Mouse (Mus musculus) CH12.LX (cell line): Measurements from ENCODE around the gene Rapgef2. TPM values are rescaled to one million over a fixed set of nuclear protein-coding genes. Genes with fewer than 3 reads are reported as not detected.

Experiments
- DNase-seq: peaks from one replicate; pipeline ENCODE4 v3.0.0-alpha.2; 2013; ENCODE audit errors: extremely low read depth
- H3K27ac ChIP-seq: 2 replicates; pipeline ENCODE4 v1.5.1; 2012; ENCODE audit warnings: low read depth, mild to moderate bottlenecking, control low read depth, moderate library complexity; ENCODE audit not compliant: insufficient read depth
- H3K27me3 ChIP-seq: replicated peaks from 2 replicates; pipeline ENCODE3; 2012; ENCODE audit warnings: inconsistent platforms
- H3K36me3 ChIP-seq, 2 experiments: replicated peaks in 1 of 2; 2 replicates each; pipeline versions ENCODE3 to v1.6.1; 2012; ENCODE audit warnings: inconsistent platforms in 1 of 2, low read length in 1 of 2, mild to moderate bottlenecking in 1 of 2, mixed read lengths in 1 of 2, moderate library complexity in 1 of 2; ENCODE audit not compliant: control insufficient read depth in 1 of 2, insufficient read depth in 1 of 2
- H3K4me1 ChIP-seq, 2 experiments: 2 replicates each; pipeline ENCODE4 v1.6.1; 2012; ENCODE audit warnings: inconsistent platforms in 1 of 2, moderate library complexity in 1 of 2; ENCODE audit not compliant: insufficient read depth in 2 of 2, control insufficient read depth in 1 of 2
- H3K4me2 ChIP-seq: 2 replicates; pipeline ENCODE4 v1.6.1; 2012; ENCODE audit warnings: low read depth, mild to moderate bottlenecking, control low read depth; ENCODE audit not compliant: poor library complexity, insufficient read depth, severe bottlenecking
- H3K4me3 ChIP-seq, 3 experiments: fragments of 150-350 bp in 1 of 3; sonication (generic) in 1 of 3; replicated peaks in 1 of 3; 2 replicates each; pipeline versions ENCODE3 to v1.5.1; 2011 to 2012; ENCODE audit warnings: low read depth in 2 of 3, low read length in 2 of 3, mild to moderate bottlenecking in 2 of 3, moderate library complexity in 2 of 3, control low read depth in 1 of 3, improper control_type of control experiment in 1 of 3, inconsistent platforms in 1 of 3, mixed read lengths in 1 of 3; ENCODE audit not compliant: poor library complexity in 1 of 3
- H3K79me2 ChIP-seq: replicated peaks from 2 replicates; pipeline ENCODE4 v1.6.1; 2012; ENCODE audit warnings: mild to moderate bottlenecking, moderate library complexity; ENCODE audit not compliant: control insufficient read depth, poor library complexity, insufficient read depth, severe bottlenecking; ENCODE audit errors: extremely low read depth
- H3K9ac ChIP-seq: 2 replicates; pipeline ENCODE4 v1.6.1; 2012; ENCODE audit warnings: low read depth, mild to moderate bottlenecking, control low read depth, moderate library complexity; ENCODE audit not compliant: insufficient read depth
- H3K9me3 ChIP-seq: replicated peaks from 2 replicates; pipeline ENCODE3; 2012; ENCODE audit warnings: low read length, inconsistent platforms, mixed read lengths
- BHLHE40 ChIP-seq: IDR thresholded peaks from 2 replicates; pipeline ENCODE4 v1.6.1; 2011; ENCODE audit warnings: mild to moderate bottlenecking, low read depth, low read length, improper control_type of control experiment
- CHD1 ChIP-seq: IDR thresholded peaks from 2 replicates; pipeline ENCODE4 v1.6.1; 2012; ENCODE audit warnings: low read depth, low read length, improper control_type of control experiment, inconsistent platforms
- CHD2 ChIP-seq: IDR thresholded peaks from 2 replicates; pipeline ENCODE4 v1.6.1; 2011; ENCODE audit warnings: low read length, improper control_type of control experiment
- CTCF ChIP-seq, 2 experiments: IDR thresholded peaks in 1 of 2; conservative IDR thresholded peaks in 1 of 2; 2 replicates each; pipeline ENCODE4 v1.5.1; 2011 to 2012; ENCODE audit warnings: low read depth in 2 of 2, low read length in 2 of 2, improper control_type of control experiment in 1 of 2, inconsistent platforms in 1 of 2, mild to moderate bottlenecking in 1 of 2, moderate library complexity in 1 of 2
- ELF1 ChIP-seq: IDR thresholded peaks from 2 replicates; pipeline ENCODE4 v1.6.1; 2014; ENCODE audit warnings: low read depth, mild to moderate bottlenecking, inconsistent platforms, low read length, improper control_type of control experiment
- EP300 ChIP-seq: IDR thresholded peaks from 2 replicates; pipeline ENCODE4 v1.6.1; 2011; ENCODE audit warnings: low read length, improper control_type of control experiment
- ETS1 ChIP-seq: conservative IDR thresholded peaks from 2 replicates; pipeline ENCODE4 v1.6.1; 2012; ENCODE audit warnings: low read depth, mild to moderate bottlenecking, inconsistent platforms, low read length, improper control_type of control experiment, moderate library complexity
- GABPA ChIP-seq: IDR thresholded peaks from 2 replicates; pipeline ENCODE4 v1.6.1; 2012; ENCODE audit warnings: low read depth, low read length, improper control_type of control experiment, inconsistent platforms; ENCODE audit not compliant: insufficient replicate concordance
- HCFC1 ChIP-seq: IDR thresholded peaks from 2 replicates; pipeline ENCODE4 v1.6.1; 2012; ENCODE audit warnings: low read depth, mild to moderate bottlenecking, inconsistent platforms, low read length, improper control_type of control experiment
- IRF4 ChIP-seq: IDR thresholded peaks from 2 replicates; pipeline ENCODE4 v1.6.1; 2014; ENCODE audit warnings: low read depth, mild to moderate bottlenecking, inconsistent platforms, low read length, improper control_type of control experiment
- MAZ ChIP-seq: IDR thresholded peaks from 2 replicates; pipeline ENCODE4 v1.6.1; 2012; ENCODE audit warnings: low read depth, mild to moderate bottlenecking, inconsistent platforms, low read length, improper control_type of control experiment, moderate library complexity
- MEF2A ChIP-seq: IDR thresholded peaks from 2 replicates; pipeline ENCODE4 v1.6.1; 2014; ENCODE audit warnings: low read depth, mild to moderate bottlenecking, inconsistent platforms, low read length, improper control_type of control experiment, borderline replicate concordance
- MXI1 ChIP-seq: IDR thresholded peaks from 2 replicates; pipeline ENCODE4 v1.6.1; 2011; ENCODE audit warnings: mild to moderate bottlenecking, low read depth, low read length, improper control_type of control experiment
- MYC ChIP-seq: IDR thresholded peaks from 2 replicates; pipeline ENCODE4 v1.6.1; 2011; ENCODE audit warnings: low read depth, mild to moderate bottlenecking, improper control_type of control experiment, low read length
- NELFE ChIP-seq: IDR thresholded peaks from 2 replicates; pipeline ENCODE4 v1.6.1; 2011; ENCODE audit warnings: low read depth, low read length, improper control_type of control experiment
- NRF1 ChIP-seq: IDR thresholded peaks from 2 replicates; pipeline ENCODE4 v1.6.1; 2014; ENCODE audit warnings: low read depth, mild to moderate bottlenecking, inconsistent platforms, low read length, improper control_type of control experiment, moderate library complexity
- PAX5 ChIP-seq: IDR thresholded peaks from 2 replicates; pipeline ENCODE4 v1.6.1; 2012; ENCODE audit warnings: low read length, inconsistent platforms, mixed read lengths
- POLR2A ChIP-seq: IDR thresholded peaks from 2 replicates; pipeline ENCODE4 v1.6.1; 2011; ENCODE audit warnings: low read depth, mild to moderate bottlenecking, improper control_type of control experiment, low read length
- RAD21 ChIP-seq: IDR thresholded peaks from 2 replicates; pipeline ENCODE4 v1.6.1; 2011; ENCODE audit warnings: low read depth, mild to moderate bottlenecking, low read length, improper control_type of control experiment, moderate library complexity
- SIN3A ChIP-seq: IDR thresholded peaks from 2 replicates; pipeline ENCODE4 v1.6.1; 2012; ENCODE audit warnings: low read length, improper control_type of control experiment, inconsistent platforms
- TCF12 ChIP-seq: IDR thresholded peaks from 2 replicates; pipeline ENCODE4 v1.6.1; 2014; ENCODE audit warnings: low read depth, mild to moderate bottlenecking, inconsistent platforms, low read length, improper control_type of control experiment
- USF1 ChIP-seq: IDR thresholded peaks from 2 replicates; pipeline ENCODE4 v1.6.1; 2014; ENCODE audit warnings: low read depth, mild to moderate bottlenecking, inconsistent platforms, low read length, improper control_type of control experiment
- ZMIZ1 ChIP-seq: IDR thresholded peaks from 2 replicates; pipeline ENCODE4 v1.6.1; 2012; ENCODE audit warnings: low read depth, mild to moderate bottlenecking, inconsistent platforms, low read length, improper control_type of control experiment
- ZNF384 ChIP-seq: IDR thresholded peaks from 2 replicates; pipeline ENCODE4 v1.6.1; 2012; ENCODE audit warnings: low read depth, low read length, improper control_type of control experiment, inconsistent platforms
- dilution Hi-C: fragments of 300-500 bp; cut with MboI; formaldehyde crosslinking; loops from 2 replicates; pipeline ENCODE4 v1.14.3; 2020; ENCODE audit warnings: low sequenced_read_pairs; ENCODE audit not compliant: extremely low pct_unique_long_range_greater_than_20kb, extremely low pct_ligation_motif_present
- in situ Hi-C: fragments of 300-500 bp; cut with MboI; formaldehyde crosslinking; loops from 3 replicates; pipeline ENCODE4 v1.14.3; 2019; ENCODE audit warnings: low sequenced_read_pairs, low pct_ligation_motif_present, low pct_unique_long_range_greater_than_20kb, mixed read lengths
- polyA plus RNA-seq: library from polyadenylated mRNA; unstranded; fragments of >175 nt; gene quantifications from 2 replicates; pipeline ENCODE4 v1.2.1, GENCODE M21; 2012; ENCODE audit warnings: low read depth; ENCODE audit not compliant: insufficient read length
- total RNA-seq, 2 experiments: library from RNA; depleted of rRNA; stranded (reverse); fragments of 300-350 nt in 1 of 2; fragments of >200 nt in 1 of 2; gene quantifications; 2 replicates each; pipeline ENCODE4 v1.2.3; 2012 to 2014

The Rapgef2 gene
- total and polyA plus RNA-seq, 3 experiments: 0.72 to 3.1 (median 2.6) TPM

DNA sequence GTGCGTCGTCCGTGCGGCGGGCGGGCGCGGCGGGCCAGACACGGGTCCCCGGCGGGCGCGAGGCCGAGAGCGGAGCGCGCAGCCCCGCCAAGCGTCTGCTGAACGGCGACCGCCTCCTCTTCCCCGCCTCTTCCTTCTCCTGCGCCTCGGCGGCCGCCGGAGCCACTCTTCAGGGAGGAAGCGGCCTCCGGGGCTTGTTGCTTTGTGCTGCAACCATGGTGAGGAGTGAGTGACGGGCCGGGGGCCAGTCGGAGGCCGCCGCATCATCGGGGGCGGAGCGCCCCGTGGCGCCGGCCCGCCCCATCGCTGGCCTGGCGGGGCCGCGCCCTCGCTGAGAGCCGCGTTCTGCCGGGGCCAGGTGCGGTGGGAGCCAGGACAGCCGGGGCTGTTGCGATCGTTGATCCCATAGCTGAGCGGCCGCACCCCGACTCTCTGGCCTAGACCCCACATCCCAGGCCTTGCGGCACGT is 825 bp upstream of the Rapgef2 start:
- Histone ChIP-seq H3K4me2 (no peak overlapping the region), H3K27me3 (peaks cover 17% of the 10 kb centered on the region), H3K79me2 (no peaks in the 10 kb centered on the region), H3K36me3 (no peaks in the 10 kb centered on the region), H3K9ac (no peak overlapping the region), H3K4me1 (peaks cover 0 to 18% of the 10 kb centered on the region in 2 experiments; a peak in 2 of 4 replicates), H3K9me3 (no peaks in the 10 kb centered on the region), H3K4me3 (peak overlapping the region in 2 of 3 experiments; percentile 48 to 81), H3K27ac (no peak overlapping the region)
- in situ Hi-C loops: no loop called here
- TF ChIP-seq MXI1: peak; percentile 59; the same call in 1 of the 2 replicates
- TF ChIP-seq HCFC1: 0 out of 2 replicates have a peak, but pooled peaks have one; percentile 16
- TF ChIP-seq SIN3A: 0 out of 2 replicates have a peak, but pooled peaks have one; percentile 22
- TF ChIP-seq PAX5: no peak
- TF ChIP-seq TCF12: 0 out of 2 replicates have a peak, but pooled peaks have one; percentile 32
- 0 out of 2 replicates have a peak, but pooled peaks have one; percentile 15 for TF ChIP-seq MEF2A
- no peak for TF ChIP-seq CHD1
- TF ChIP-seq CHD2: no peak
- no peak for TF ChIP-seq IRF4
- TF ChIP-seq CTCF (conservative IDR thresholded peaks at IDR 0.05 in 1 of 2, IDR thresholded peaks at IDR 0.05 in 1 of 2; ENCODE audit: low read depth in 2 of 2, low read length in 2 of 2): no peak
- TF ChIP-seq ZNF384: no peak
- TF ChIP-seq MAZ: no peak
- no peak for TF ChIP-seq USF1
- dilution Hi-C loops: no loop called here
- DNase-seq: peak; percentile 84

DNA sequence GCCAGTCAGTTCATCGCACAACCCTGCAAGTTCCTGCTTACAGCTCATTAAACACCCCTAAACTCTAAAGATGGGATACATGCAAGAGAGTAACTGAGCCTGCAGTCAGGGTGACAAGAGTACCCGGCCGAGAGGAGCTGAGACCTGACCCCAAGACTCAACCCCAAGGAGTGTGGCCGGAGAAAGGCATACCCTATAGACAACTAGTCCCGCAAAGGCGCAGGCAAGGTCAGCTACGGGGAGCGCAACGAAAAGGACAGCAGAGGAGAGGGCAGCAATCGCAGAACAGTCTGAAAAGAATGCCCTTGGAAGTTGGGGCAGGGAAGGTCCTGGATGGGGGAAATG is 314 bp downstream of the Rapgef2 start:
- Histone ChIP-seq H3K36me3 (no peaks in the 10 kb centered on the region), H3K27me3 (peaks cover 17% of the 10 kb centered on the region), H3K79me2 (no peaks in the 10 kb centered on the region), H3K9ac (no peak overlapping the region), H3K27ac (no peak overlapping the region), H3K4me3 (peak overlapping the region; percentile 47 to 81 (median 48)), H3K9me3 (no peaks in the 10 kb centered on the region), H3K4me1 (peaks cover 0 to 18% of the 10 kb centered on the region in 2 experiments; a peak in 2 of 4 replicates), H3K4me2 (peak overlapping the region; percentile 15)
- in situ Hi-C loops (no loop called here), dilution Hi-C loops (no loop called here)
- no peak for DNase-seq
- TF ChIP-seq ZMIZ1: no peak
- TF ChIP-seq POLR2A: no peak
- no peak for TF ChIP-seq RAD21
- TF ChIP-seq GABPA: no peak
- TF ChIP-seq ELF1: no peak
- no peak for TF ChIP-seq PAX5
- TF ChIP-seq EP300: no peak
- TF ChIP-seq IRF4: no peak
- no peak for TF ChIP-seq NELFE
- no peak for TF ChIP-seq MYC
- TF ChIP-seq BHLHE40: no peak
- TF ChIP-seq ETS1: no peak
- TF ChIP-seq NRF1: no peak
